Mouse (Mus musculus) bone marrow macrophage, adult 2 months (primary cell): ENCODE measurements around the gene Slc12a3. TPM values are rescaled to one million over a fixed set of nuclear protein-coding genes. Genes with fewer than 3 reads are reported as not detected.

ENCODE experiments used
- H3K27ac ChIP-seq: 2 replicates; pipeline ENCODE4 v1.5.1; 2012; ENCODE audit warnings: low read depth, low read length; ENCODE audit not compliant: insufficient read depth
- H3K4me1 ChIP-seq: 2 replicates; pipeline ENCODE4 v1.6.1; 2012; ENCODE audit warnings: low read length; ENCODE audit not compliant: control insufficient read depth, insufficient read depth
- H3K4me3 ChIP-seq: 2 replicates; pipeline ENCODE4 v1.5.1; 2012; ENCODE audit warnings: mild to moderate bottlenecking, low read length, moderate library complexity; ENCODE audit not compliant: insufficient read depth
- CTCF ChIP-seq: IDR thresholded peaks from 2 replicates; pipeline ENCODE4 v1.5.1; 2012; ENCODE audit warnings: low read depth, mild to moderate bottlenecking, low read length, moderate library complexity
- POLR2A ChIP-seq: IDR thresholded peaks from 2 replicates; pipeline ENCODE4 v1.6.1; 2012; ENCODE audit warnings: mild to moderate bottlenecking, low read depth, low read length, borderline replicate concordance
- polyA plus RNA-seq: library from polyadenylated mRNA; stranded (reverse); fragments of >200 nt; gene quantifications from 2 replicates; pipeline ENCODE4 v1.2.4, GENCODE M21; 2012; ENCODE audit not compliant: missing spikeins, insufficient read depth, insufficient read length

Gene Slc12a3
- polyA plus RNA-seq, 1 experiment: not detected

GRCm38 (mm10) chr8:94348425-94348824 is 19.4 kb downstream of the Slc12a3 start:
- H3K27ac ChIP-seq: no peak overlapping the region
- no peak overlapping the region for H3K4me3 ChIP-seq
- no peaks in the 10 kb centered on the region for H3K4me1 ChIP-seq
- TF ChIP-seq CTCF: no peak
- no peak for TF ChIP-seq POLR2A

- Histone ChIP-seq H3K27ac (no peak overlapping the region), H3K4me1 (peaks cover 7% of the 10 kb centered on the region; the same call in 1 of the 2 replicates), H3K4me3 (no peak overlapping the region)
- TF ChIP-seq POLR2A (no peak), CTCF (no peak)
Measured at GRCm38 (mm10) chr8:94354069-94354531, 25.1 kb downstream of the Slc12a3 start.

GRCm38 (mm10) chr8:94354571-94354970 is 25.6 kb downstream of the Slc12a3 start:
- H3K4me3 ChIP-seq: no peak overlapping the region
- peaks cover 7% of the 10 kb centered on the region; the same call in 1 of the 2 replicates for H3K4me1 ChIP-seq
- no peak overlapping the region for H3K27ac ChIP-seq
- TF ChIP-seq POLR2A (no peak), CTCF (no peak)

GRCm38 (mm10) chr8:94357220-94357619 is 28.2 kb downstream of the Slc12a3 start:
- TF ChIP-seq POLR2A: no peak
- no peak for TF ChIP-seq CTCF
- Histone ChIP-seq H3K4me1 (peaks cover 7% of the 10 kb centered on the region; the same call in 1 of the 2 replicates), H3K4me3 (no peak overlapping the region), H3K27ac (no peak overlapping the region)

GRCm38 (mm10) chr8:94358541-94358940 is 29.5 kb downstream of the Slc12a3 start:
- Histone ChIP-seq H3K4me1 (peaks cover 18% of the 10 kb centered on the region), H3K4me3 (no peak overlapping the region), H3K27ac (no peak overlapping the region)
- TF ChIP-seq POLR2A: no peak
- TF ChIP-seq CTCF: no peak

- Histone ChIP-seq H3K4me3 (no peak overlapping the region), H3K27ac (no peak overlapping the region), H3K4me1 (peaks cover 39% of the 10 kb centered on the region)
- no peak for TF ChIP-seq CTCF
Measured at GRCm38 (mm10) chr8:94361774-94362431, 32.9 kb downstream of the Slc12a3 start.

GRCm38 (mm10) chr8:94362607-94363239 is 33.7 kb downstream of the Slc12a3 start:
- TF ChIP-seq POLR2A (no peak), CTCF (no peak)
- Histone ChIP-seq H3K4me1 (peaks cover 39% of the 10 kb centered on the region), H3K27ac (0 out of 2 replicates have a peak overlapping the region, but pooled peaks have one; percentile 19), H3K4me3 (no peak overlapping the region)

- TF ChIP-seq CTCF: no peak
- TF ChIP-seq POLR2A: no peak
- H3K4me1 ChIP-seq: peaks cover 39% of the 10 kb centered on the region
- no peak overlapping the region for H3K4me3 ChIP-seq
- 0 out of 2 replicates have a peak overlapping the region, but pooled peaks have one; percentile 19 for H3K27ac ChIP-seq
Measured at GRCm38 (mm10) chr8:94363288-94363688, 34.3 kb downstream of the Slc12a3 start.

GRCm38 (mm10) chr8:94363906-94364305 is 34.9 kb downstream of the Slc12a3 start:
- TF ChIP-seq CTCF: no peak
- no peak for TF ChIP-seq POLR2A
- peak overlapping the region; percentile 96 for H3K27ac ChIP-seq
- H3K4me3 ChIP-seq: no peak overlapping the region
- H3K4me1 ChIP-seq: peaks cover 33% of the 10 kb centered on the region

GRCm38 (mm10) chr8:94364686-94365312 is 35.8 kb downstream of the Slc12a3 start:
- H3K27ac ChIP-seq: peak overlapping the region; percentile 96
- peak overlapping the region; percentile 16; the same call in 1 of the 2 replicates for H3K4me3 ChIP-seq
- TF ChIP-seq POLR2A (no peak), CTCF (no peak)
- peaks cover 36% of the 10 kb centered on the region for H3K4me1 ChIP-seq
